16 mouse cellular contexts compared by ENCODE assay signal in the genomic region with DNA sequence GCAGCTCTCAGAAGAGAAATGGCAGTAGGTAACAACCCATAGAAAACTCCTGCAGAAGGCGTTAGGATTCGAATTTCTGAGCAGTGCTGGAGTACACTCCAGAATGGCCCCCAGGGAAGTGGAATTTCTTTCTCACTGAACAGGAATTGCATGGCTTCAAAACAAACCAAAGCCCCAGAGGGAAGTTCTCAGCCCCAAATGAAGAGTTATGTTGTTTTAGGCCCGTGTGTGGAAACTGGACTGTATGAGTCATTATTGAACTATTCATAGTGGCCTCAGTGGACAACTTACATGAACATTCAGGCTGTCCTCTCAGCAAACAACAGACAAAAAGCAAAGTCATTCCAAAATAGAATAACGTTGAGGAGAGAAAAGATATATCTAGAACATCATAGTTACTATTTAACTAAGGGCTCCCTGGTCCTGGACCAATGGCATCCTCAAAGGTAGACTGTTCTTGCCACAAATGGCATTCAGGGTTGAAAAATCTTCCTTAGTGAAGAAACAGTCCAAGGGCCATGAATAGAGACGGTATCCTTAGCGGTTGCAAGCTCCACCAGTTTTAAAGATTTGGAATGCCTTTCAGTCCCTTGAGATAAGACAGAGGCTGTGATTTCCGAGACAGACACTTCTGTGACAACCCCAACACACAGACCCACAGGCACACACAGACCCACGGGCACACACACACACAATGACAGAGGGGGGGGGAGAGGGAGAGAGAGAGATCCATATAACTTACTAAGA.
DNase-seq lines count a peak whose midpoint lies in the region; ATAC-seq and TF ChIP-seq lines count a peak whose summit lies in the region.
"Had no signal": no experiment of that assay in that cellular context is flagged by ENCODE, and none has a peak within 500 bp of the region (broad histone marks: within the 10 kb centered on the region; RNA-seq: fewer than 3 reads in every experiment).

No protein-coding gene starts in this region.

- DNase-seq in kidney, postnatal 0 days (ENCODE audit: low spot score), result peak; percentile 14
- DNase-seq in kidney, adult 18-20 months, result no peak
- no peak for DNase-seq in cerebellum, adult 2 months
- no peak for DNase-seq in hindbrain, embryonic 14.5 days (ENCODE audit: low spot score)
- DNase-seq in testis, postnatal 14 days (ENCODE audit: low spot score), result no peak
- DNase-seq: liver; lung, adult 2 months; midbrain, embryonic 14.5 days; right cerebral cortex, postnatal 4 days; thymus, postnatal 36 days had no signal

- H3K9me3 ChIP-seq in kidney, postnatal 0 days (replicated peaks; ENCODE audit: low read length), result no peaks in the 10 kb centered on the region
- no peaks in the 10 kb centered on the region for H3K9me3 ChIP-seq in heart, embryonic 14.5 days (ENCODE audit: control insufficient read depth, low read length)
- H3K9me3 ChIP-seq in hindbrain, embryonic 14.5 days (ENCODE audit: control insufficient read depth, low read length), result no peaks in the 10 kb centered on the region
- H3K9me3 ChIP-seq: embryonic facial prominence, embryonic 15.5 days; hindbrain, embryonic 10.5 days; intestine, embryonic 15.5 days had no signal

- no peak for TF ChIP-seq POLR2A in myocyte (IDR thresholded peaks at IDR 0.05; ENCODE audit: insufficient read length, low read depth)
- TF ChIP-seq POLR2A in cerebellum, adult 2 months (IDR thresholded peaks at IDR 0.05; ENCODE audit: borderline replicate concordance, insufficient read depth, low read length), result no peak

- no peaks in the 10 kb centered on the region for H3K79me2 ChIP-seq in myocyte (ENCODE audit: control insufficient read depth, insufficient read depth)

- H3K4me3 ChIP-seq in kidney, postnatal 0 days (replicated peaks; ENCODE audit: low read depth, low read length), result no peak overlapping the region
- no peak overlapping the region for H3K4me3 ChIP-seq in brown adipose tissue, adult 24 weeks (ENCODE audit: insufficient read depth, low read depth, low read length)
- H3K4me3 ChIP-seq in heart, embryonic 14.5 days (ENCODE audit: control insufficient read depth in 1 of 2, insufficient read depth in 1 of 2, low read depth in 1 of 2, low read length in 2 of 2), result no peak overlapping the region
- H3K4me3 ChIP-seq in myocyte, result no peak overlapping the region
- H3K4me3 ChIP-seq in cerebellum, adult 2 months (replicated peaks; ENCODE audit: insufficient read depth, low read depth, low read length), result no peak overlapping the region
- H3K4me3 ChIP-seq in hindbrain, embryonic 14.5 days (replicated peaks; ENCODE audit: low read length), result no peak overlapping the region
- H3K4me3 ChIP-seq: embryonic facial prominence, embryonic 15.5 days; hindbrain, embryonic 10.5 days; intestine, embryonic 15.5 days had no signal

- no peak overlapping the region for H3ac ChIP-seq in myocyte (ENCODE audit: control insufficient read depth, insufficient read length)

- no peak overlapping the region for H3K27ac ChIP-seq in kidney, postnatal 0 days
- peak overlapping the region; percentile 55; the same call in 1 of the 2 replicates for H3K27ac ChIP-seq in brown adipose tissue, adult 24 weeks (replicated peaks; ENCODE audit: low read depth, low read length)
- peak overlapping the region; percentile 1 to 70; a peak in 2 of 4 replicates for H3K27ac ChIP-seq in heart, embryonic 14.5 days (replicated peaks in 1 of 2; ENCODE audit: control insufficient read depth in 1 of 2, insufficient read depth in 1 of 2, low read depth in 2 of 2, low read length in 2 of 2)
- no peak overlapping the region for H3K27ac ChIP-seq in cerebellum, adult 2 months (ENCODE audit: insufficient read depth, low read length)
- no peak overlapping the region for H3K27ac ChIP-seq in hindbrain, embryonic 14.5 days
- H3K27ac ChIP-seq: embryonic facial prominence, embryonic 15.5 days; hindbrain, embryonic 10.5 days; intestine, embryonic 15.5 days had no signal

- no peak overlapping the region for H3K9ac ChIP-seq in kidney, postnatal 0 days (ENCODE audit: low read depth, low read length)
- no peak overlapping the region for H3K9ac ChIP-seq in heart, embryonic 14.5 days (ENCODE audit: low read length)
- H3K9ac ChIP-seq in hindbrain, embryonic 14.5 days, result no peak overlapping the region
- H3K9ac ChIP-seq: embryonic facial prominence, embryonic 15.5 days; intestine, embryonic 15.5 days had no signal

- H3K4me2 ChIP-seq in kidney, postnatal 0 days (ENCODE audit: low read length), result no peak overlapping the region
- no peak overlapping the region for H3K4me2 ChIP-seq in heart, embryonic 14.5 days (ENCODE audit: low read length)
- peak overlapping the region; percentile 52 for H3K4me2 ChIP-seq in myocyte (ENCODE audit: low read depth)
- no peak overlapping the region for H3K4me2 ChIP-seq in hindbrain, embryonic 14.5 days (replicated peaks)
- H3K4me2 ChIP-seq: embryonic facial prominence, embryonic 15.5 days; intestine, embryonic 15.5 days had no signal

- no peak for ATAC-seq in kidney, postnatal 0 days (replicated peaks; ENCODE audit: low FRiP score, low read depth)
- ATAC-seq in heart, embryonic 14.5 days (ENCODE audit: insufficient number of reproducible peaks, insufficient read depth, low FRiP score, low read depth), result no peak
- ATAC-seq in hindbrain, embryonic 14.5 days (ENCODE audit: low FRiP score), result no peak
- ATAC-seq: intestine, embryonic 15.5 days had no signal

- TF ChIP-seq CTCF in kidney, postnatal 0 days (IDR thresholded peaks at IDR 0.05; ENCODE audit: low read depth), result no peak
- no peak for TF ChIP-seq CTCF in cerebellum, adult 2 months (IDR thresholded peaks at IDR 0.05; ENCODE audit: borderline replicate concordance, insufficient read depth, low read depth, low read length)

- H3K4me1 ChIP-seq in kidney, postnatal 0 days (replicated peaks; ENCODE audit: insufficient read depth, low read length), result no peaks in the 10 kb centered on the region
- peaks cover 2% of the 10 kb centered on the region; the same call in 1 of the 2 replicates for H3K4me1 ChIP-seq in brown adipose tissue, adult 24 weeks (ENCODE audit: control insufficient read depth, insufficient read depth, insufficient read length, low read length)
- peaks cover 0 to 6% of the 10 kb centered on the region in 2 experiments; a peak in 2 of 4 replicates for H3K4me1 ChIP-seq in heart, embryonic 14.5 days (ENCODE audit: control insufficient read depth in 2 of 2, insufficient read depth in 2 of 2, low read length in 2 of 2)
- no peaks in the 10 kb centered on the region for H3K4me1 ChIP-seq in cerebellum, adult 2 months (ENCODE audit: control insufficient read depth, insufficient read depth, low read length)
- no peaks in the 10 kb centered on the region for H3K4me1 ChIP-seq in hindbrain, embryonic 14.5 days (replicated peaks; ENCODE audit: control insufficient read depth, insufficient read depth, low read length)
- H3K4me1 ChIP-seq: embryonic facial prominence, embryonic 15.5 days; hindbrain, embryonic 10.5 days; intestine, embryonic 15.5 days had no signal

- WGBS in kidney, postnatal 0 days, result 58% methylated on average over 8 of the region's 8 CpGs
- WGBS in heart, embryonic 14.5 days, result 24% methylated on average over 8 of the region's 8 CpGs
- WGBS in cerebellum, adult 2 months, result 68% methylated on average over 8 of the region's 8 CpGs
- 67% methylated on average over 8 of the region's 8 CpGs for WGBS in hindbrain, embryonic 14.5 days

- no peaks in the 10 kb centered on the region for H3K36me3 ChIP-seq in kidney, postnatal 0 days (ENCODE audit: insufficient read depth, low read length)
- H3K36me3 ChIP-seq in heart, embryonic 14.5 days (ENCODE audit: control insufficient read depth, insufficient read depth, low read length), result no peaks in the 10 kb centered on the region
- H3K36me3 ChIP-seq in myocyte (ENCODE audit: control insufficient read depth, insufficient read depth), result no peaks in the 10 kb centered on the region
- H3K36me3 ChIP-seq in hindbrain, embryonic 14.5 days (replicated peaks; ENCODE audit: control insufficient read depth, insufficient read depth), result no peaks in the 10 kb centered on the region
- H3K36me3 ChIP-seq: embryonic facial prominence, embryonic 15.5 days; hindbrain, embryonic 10.5 days; intestine, embryonic 15.5 days had no signal

- no peaks in the 10 kb centered on the region for H3K27me3 ChIP-seq in kidney, postnatal 0 days (ENCODE audit: insufficient read depth, low read length)
- no peaks in the 10 kb centered on the region for H3K27me3 ChIP-seq in heart, embryonic 14.5 days (ENCODE audit: control insufficient read depth, insufficient read depth, low read length)
- no peaks in the 10 kb centered on the region for H3K27me3 ChIP-seq in myocyte (ENCODE audit: control insufficient read depth, insufficient read depth, insufficient read length)
- no peaks in the 10 kb centered on the region for H3K27me3 ChIP-seq in cerebellum, adult 2 months (ENCODE audit: control insufficient read depth, insufficient read depth, low read length)
- no peaks in the 10 kb centered on the region for H3K27me3 ChIP-seq in hindbrain, embryonic 14.5 days (ENCODE audit: control insufficient read depth, insufficient read depth, low read length)
- H3K27me3 ChIP-seq: embryonic facial prominence, embryonic 15.5 days; intestine, embryonic 15.5 days had no signal

TF ChIP-seq in myocyte, 11 proteins besides CTCF, POLR2A, EP300 and RAD21:
- TF ChIP-seq REST (IDR thresholded peaks at IDR 0.05; ENCODE audit: insufficient read depth, insufficient read length), result no peak
- TF ChIP-seq CEBPB (IDR thresholded peaks at IDR 0.05; ENCODE audit: insufficient read depth, poor library complexity, severe bottlenecking), result 0 out of 2 replicates have a peak, but pooled peaks have one; percentile 9

Comparison
In these comparisons a context has a peak if more than half of its experiments do, and no peak if none do; other contexts are left out.
1. H3K27ac ChIP-seq: peak in brown adipose tissue, adult 24 weeks (single experiment) and heart, embryonic 14.5 days (2 of 2); none in kidney, postnatal 0 days (single experiment), cerebellum, adult 2 months (single experiment) and hindbrain, embryonic 14.5 days (single experiment).